Mouse (Mus musculus) embryonic fibroblast, embryonic 13.5 days (primary cell): ENCODE results near the gene Dcdc2a. TPM values are rescaled to one million over a fixed set of nuclear protein-coding genes. Genes with fewer than 3 reads are reported as not detected.
A peak's percentile ranks its signal among the peaks of the same experiment; 100 is the strongest.

Experiments
- H3K27ac ChIP-seq: 2 replicates; pipeline ENCODE4 v1.5.1; 2012; ENCODE audit warnings: low read length, control low read depth, inconsistent platforms; ENCODE audit not compliant: insufficient read depth
- H3K4me1 ChIP-seq: 2 replicates; pipeline ENCODE4 v1.6.1; 2011; ENCODE audit warnings: low read length; ENCODE audit not compliant: control insufficient read depth, insufficient read depth
- H3K4me3 ChIP-seq: 2 replicates; pipeline ENCODE4 v1.5.1; 2011; ENCODE audit warnings: mild to moderate bottlenecking, control low read depth, low read length; ENCODE audit not compliant: insufficient read depth
- CTCF ChIP-seq: IDR thresholded peaks from 2 replicates; pipeline ENCODE4 v1.5.1; 2011; ENCODE audit warnings: mild to moderate bottlenecking, control low read depth, low read length, moderate library complexity, borderline replicate concordance; ENCODE audit not compliant: insufficient read depth
- POLR2A ChIP-seq: IDR thresholded peaks from 2 replicates; pipeline ENCODE4 v1.6.1; 2011; ENCODE audit warnings: low read depth, mild to moderate bottlenecking, control low read depth, low read length, moderate library complexity
- polyA plus RNA-seq: library from polyadenylated mRNA; stranded (reverse); fragments of >200 nt; gene quantifications from 2 replicates; pipeline ENCODE4 v1.2.4, GENCODE M21; 2011; ENCODE audit warnings: low read depth; ENCODE audit not compliant: missing spikeins, insufficient read length

Dcdc2a gene
- polyA plus RNA-seq, 1 experiment, result not detected

DNA sequence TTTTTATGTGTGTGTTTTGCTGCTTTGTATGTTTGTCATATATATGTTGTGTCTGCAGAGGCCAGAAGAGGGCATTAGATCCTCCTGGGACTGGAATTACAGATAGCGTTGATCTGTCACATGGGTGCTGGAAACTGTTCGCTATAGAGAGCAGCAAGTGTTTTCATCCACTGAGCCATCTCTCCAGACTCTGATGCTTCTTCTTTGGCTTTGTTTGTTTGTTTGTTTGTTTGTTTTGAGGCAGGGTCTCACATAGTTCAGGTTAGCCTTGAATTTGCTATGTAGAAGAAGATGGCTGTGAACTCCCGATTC lies 28.7 kb upstream of the Dcdc2a start:
- TF ChIP-seq POLR2A (no peak), CTCF (no peak)
- Histone ChIP-seq H3K4me3 (no peak overlapping the region), H3K27ac (no peak overlapping the region), H3K4me1 (no peaks in the 10 kb centered on the region)

DNA sequence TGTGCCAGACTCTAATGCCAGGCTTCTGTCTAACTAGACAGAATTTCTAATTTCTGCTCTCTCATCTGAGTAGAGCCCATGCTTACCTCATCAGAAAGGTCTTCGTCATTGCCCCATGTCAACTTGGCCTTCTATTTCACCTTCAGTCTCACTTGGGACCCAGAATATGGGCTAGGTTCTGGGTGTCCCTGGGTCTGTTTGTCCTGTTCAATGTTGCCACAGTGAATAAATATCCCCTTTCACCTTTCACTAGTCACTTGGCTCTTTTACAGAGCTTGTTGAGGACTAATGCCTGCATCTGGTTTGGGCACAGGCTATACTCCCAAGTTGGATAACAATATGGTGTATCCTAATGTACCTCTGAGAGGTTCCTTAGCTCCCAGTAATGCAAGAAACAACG lies 16.3 kb upstream of the Dcdc2a start:
- Histone ChIP-seq H3K4me3 (no peak overlapping the region), H3K27ac (no peak overlapping the region), H3K4me1 (no peaks in the 10 kb centered on the region)
- TF ChIP-seq POLR2A, result no peak
- no peak for TF ChIP-seq CTCF

DNA sequence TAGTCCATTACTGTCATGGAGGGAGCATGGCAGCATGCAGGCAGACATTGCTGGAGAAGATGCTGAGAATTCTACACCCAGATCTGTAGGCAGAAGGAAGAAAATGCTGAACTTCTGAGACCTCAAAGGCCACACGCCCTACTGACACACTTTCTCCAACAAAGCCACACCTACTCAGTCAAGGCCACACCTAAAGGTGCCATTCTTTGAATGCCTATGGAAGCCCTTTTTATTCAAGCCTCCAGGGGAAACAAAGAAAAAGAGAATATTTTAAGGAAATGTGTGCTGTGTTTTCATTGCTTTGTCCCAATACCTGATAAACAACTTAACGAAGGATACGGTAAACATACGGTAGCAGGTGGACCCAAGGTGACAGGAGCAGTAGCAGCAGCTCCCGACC lies 3.1 kb upstream of the Dcdc2a start:
- Histone ChIP-seq H3K4me1 (no peaks in the 10 kb centered on the region), H3K4me3 (no peak overlapping the region), H3K27ac (no peak overlapping the region)
- TF ChIP-seq CTCF (no peak), POLR2A (no peak)

DNA sequence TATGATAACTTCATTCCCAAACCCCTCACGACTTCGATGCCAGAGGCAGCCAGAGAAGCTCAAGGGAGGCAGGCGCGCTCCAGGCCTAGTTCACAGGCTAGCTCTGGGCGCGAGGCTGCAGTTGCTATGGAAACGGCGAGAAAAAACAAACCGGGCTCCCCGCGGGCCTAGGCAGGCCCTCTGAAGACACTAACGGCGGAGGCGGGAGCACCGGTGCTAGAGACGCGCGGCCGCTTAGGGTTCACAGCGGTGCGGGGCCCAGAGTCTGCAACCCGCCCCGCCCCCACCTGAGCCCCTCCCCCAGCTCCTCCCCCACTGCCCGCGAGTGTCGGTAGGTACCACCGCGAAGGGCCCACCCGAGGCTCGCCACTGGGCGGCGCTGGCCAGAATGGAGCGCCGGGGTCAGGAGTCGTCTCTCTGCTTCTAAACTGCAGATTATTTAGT lies 671 bp upstream of the Dcdc2a start:
- H3K27ac ChIP-seq, result no peak overlapping the region
- peak overlapping the region; percentile 25 for H3K4me3 ChIP-seq
- TF ChIP-seq CTCF, result no peak
- no peak for TF ChIP-seq POLR2A
- no peaks in the 10 kb centered on the region for H3K4me1 ChIP-seq

DNA sequence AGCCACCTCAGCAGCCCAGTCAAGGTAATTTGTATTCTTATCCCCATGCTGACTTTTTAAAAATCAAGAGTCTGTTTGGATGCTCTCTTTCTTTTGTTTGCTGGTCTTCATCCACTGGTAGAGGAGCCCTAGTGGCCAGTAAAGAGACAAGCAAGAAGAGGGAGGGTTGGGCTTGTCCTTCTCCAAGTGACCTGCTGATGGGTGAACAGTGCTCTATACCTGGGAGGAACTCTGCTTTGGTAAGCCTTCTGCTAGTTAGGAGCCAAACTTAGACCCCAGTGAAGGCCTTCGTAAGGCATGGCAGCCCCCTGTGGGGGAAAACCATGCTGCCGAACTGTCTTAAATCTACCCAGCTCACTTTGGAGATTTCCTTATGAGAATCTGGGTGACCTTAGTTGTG lies 10.9 kb downstream of the Dcdc2a start:
- no peaks in the 10 kb centered on the region for H3K4me1 ChIP-seq
- H3K4me3 ChIP-seq, result no peak overlapping the region
- H3K27ac ChIP-seq, result no peak overlapping the region
- TF ChIP-seq CTCF (no peak), POLR2A (no peak)

DNA sequence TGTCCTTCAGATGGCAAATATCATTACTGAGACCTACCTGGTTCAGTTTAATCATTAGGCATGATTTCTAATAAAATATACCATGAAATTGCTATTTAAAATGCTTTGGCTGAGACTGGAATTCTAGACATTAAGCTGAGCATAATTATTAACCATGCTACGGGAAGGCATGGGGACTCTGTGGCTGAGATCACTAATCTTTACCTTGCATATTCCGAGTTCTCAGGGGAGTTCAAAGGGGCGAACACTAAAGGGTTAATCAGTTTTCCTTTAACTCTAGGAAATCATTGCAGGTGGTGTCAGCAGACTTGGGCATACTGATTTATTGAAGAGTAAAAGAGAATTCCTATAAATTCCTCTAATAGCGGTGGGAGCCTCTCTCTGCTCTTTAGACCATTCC lies 11.4 kb downstream of the Dcdc2a start:
- no peak overlapping the region for H3K27ac ChIP-seq
- H3K4me1 ChIP-seq, result no peaks in the 10 kb centered on the region
- H3K4me3 ChIP-seq, result no peak overlapping the region
- TF ChIP-seq POLR2A (no peak), CTCF (no peak)

DNA sequence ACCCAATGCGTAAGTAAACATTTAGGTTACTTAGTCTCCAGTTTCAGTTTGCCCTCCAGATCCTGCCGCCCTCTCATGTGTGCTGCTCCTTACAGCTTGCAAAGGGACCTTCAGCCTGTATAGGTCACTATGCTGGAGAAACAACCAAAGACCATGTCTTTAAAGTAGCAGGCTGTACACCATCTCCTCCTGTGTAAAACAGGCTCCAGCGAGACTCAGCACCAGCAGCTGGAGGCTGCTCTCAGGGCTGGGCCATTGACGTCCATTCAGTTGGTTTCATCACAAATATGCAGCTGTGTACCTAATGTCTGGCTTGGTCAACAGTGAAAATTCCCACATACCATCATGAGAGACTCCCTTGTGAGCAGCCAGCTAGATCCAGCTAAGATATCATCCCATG lies 14.0 kb downstream of the Dcdc2a start:
- no peak for TF ChIP-seq POLR2A
- TF ChIP-seq CTCF, result no peak
- Histone ChIP-seq H3K4me3 (no peak overlapping the region), H3K4me1 (no peaks in the 10 kb centered on the region), H3K27ac (no peak overlapping the region)

DNA sequence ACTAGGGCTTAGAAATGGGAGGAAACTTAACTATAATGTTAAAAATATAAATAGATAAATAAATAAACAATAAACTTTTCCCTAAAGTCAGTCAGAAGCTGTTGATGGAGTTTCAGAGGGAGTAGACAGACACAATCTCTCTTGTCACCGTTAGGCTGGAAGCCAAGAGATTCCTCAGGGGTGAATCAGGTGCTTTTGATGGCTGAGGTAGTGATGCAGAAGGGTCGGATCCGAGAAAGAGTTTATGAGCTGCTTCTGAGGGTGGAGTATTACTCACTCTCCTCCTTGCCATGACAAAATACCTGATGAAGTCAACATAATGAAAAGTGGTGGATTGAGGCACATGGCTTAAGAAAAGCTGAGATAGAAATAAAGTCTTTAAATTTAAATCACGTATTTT lies 15.0 kb downstream of the Dcdc2a start:
- H3K4me1 ChIP-seq, result no peaks in the 10 kb centered on the region
- H3K4me3 ChIP-seq, result no peak overlapping the region
- H3K27ac ChIP-seq, result no peak overlapping the region
- TF ChIP-seq POLR2A (no peak), CTCF (no peak)

DNA sequence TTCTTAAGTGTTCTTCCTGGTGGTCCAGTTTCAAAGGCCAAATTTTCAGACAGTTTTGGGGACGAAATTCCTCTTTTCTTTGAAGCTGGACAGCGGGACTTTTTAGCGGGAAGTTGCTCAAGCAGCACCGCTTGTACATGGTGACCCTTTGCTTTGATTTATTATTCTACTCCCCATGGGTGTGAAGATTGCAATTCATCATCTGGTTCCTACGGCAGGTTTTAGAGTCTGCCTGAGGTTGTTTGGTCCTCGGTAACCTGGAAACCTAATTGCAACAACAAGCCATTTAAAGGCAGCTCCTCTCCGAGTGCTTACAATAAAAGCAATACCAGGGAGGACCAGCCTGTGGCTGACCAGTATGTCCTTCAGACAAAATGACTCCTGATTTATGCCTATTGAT lies 21.5 kb downstream of the Dcdc2a start:
- Histone ChIP-seq H3K4me1 (no peaks in the 10 kb centered on the region), H3K27ac (no peak overlapping the region), H3K4me3 (no peak overlapping the region)
- TF ChIP-seq CTCF, result no peak
- no peak for TF ChIP-seq POLR2A

DNA sequence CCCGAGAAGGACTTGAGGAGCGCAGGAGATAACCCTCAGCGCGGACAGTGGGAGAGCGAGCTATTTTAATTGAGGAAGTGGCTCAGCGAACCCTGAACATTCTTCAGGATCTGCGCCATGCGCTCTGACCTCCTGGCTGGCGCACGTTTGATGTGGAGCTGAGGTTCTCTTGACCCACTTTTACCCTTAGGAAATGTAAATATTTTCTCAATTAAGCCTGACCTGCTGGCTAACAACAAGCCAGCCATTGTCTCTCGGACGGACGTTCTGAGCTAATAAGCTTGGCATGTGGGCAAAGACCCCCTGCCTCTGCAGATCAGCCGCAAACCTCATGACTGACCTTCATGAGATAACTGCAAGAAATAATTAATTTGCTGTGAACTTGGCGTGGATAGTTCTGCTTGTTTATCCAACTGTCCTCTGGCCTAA lies 27.4 kb downstream of the Dcdc2a start:
- no peak overlapping the region for H3K27ac ChIP-seq
- no peak for TF ChIP-seq CTCF
- no peak for TF ChIP-seq POLR2A
- H3K4me1 ChIP-seq, result no peaks in the 10 kb centered on the region; the same call in 1 of the 2 replicates
- H3K4me3 ChIP-seq, result no peak overlapping the region

DNA sequence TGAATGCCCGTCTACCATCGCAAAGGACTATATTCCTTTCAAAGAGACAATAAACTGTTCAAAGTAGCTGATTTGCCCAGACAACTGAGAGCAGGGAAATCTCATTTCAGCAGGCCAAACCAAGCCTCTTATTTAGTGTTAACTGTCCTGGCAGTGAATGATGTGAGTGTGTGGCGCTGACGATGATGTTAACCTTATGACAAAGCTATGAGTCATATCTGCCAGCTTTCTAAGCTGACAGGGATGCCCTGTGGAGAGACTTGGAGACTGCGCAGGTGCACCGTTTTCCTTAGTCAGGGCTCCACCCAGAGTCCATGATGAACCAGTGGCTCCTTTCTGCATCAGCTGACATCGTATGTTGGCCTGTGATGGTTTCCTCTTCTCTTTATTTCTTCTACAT lies 29.3 kb downstream of the Dcdc2a start:
- H3K4me3 ChIP-seq, result no peak overlapping the region
- TF ChIP-seq POLR2A (no peak), CTCF (no peak)
- H3K27ac ChIP-seq, result no peak overlapping the region
- H3K4me1 ChIP-seq, result no peaks in the 10 kb centered on the region; the same call in 1 of the 2 replicates
